Mouse (Mus musculus) 416B (cell line): ENCODE results near the gene Slc36a3.

Experiments used
- DNase-seq: peaks from one replicate; pipeline ENCODE4 v3.0.0; 2011; ENCODE audit warnings: low read depth

Slc36a3 gene

GRCm38 (mm10) chr11:55076234-55076633 lies 75.3 kb downstream of the Slc36a3 start:
- DNase-seq: no peak

GRCm38 (mm10) chr11:55075602-55076001 lies 75.9 kb downstream of the Slc36a3 start:
- DNase-seq: no peak
